Mouse (Mus musculus): ENCODE data around the gene Dis3l2. TPM values are rescaled to one million over a fixed set of nuclear protein-coding genes. Genes with fewer than 3 reads are reported as not detected.

Dis3l2 gene
- polyA plus RNA-seq, 1 experiment from 2014 or later: 26.4 TPM

- Histone ChIP-seq H3K4me3 (ENCODE audit: low read depth, low read length) (no peak overlapping the region), H3K36me3 (ENCODE audit: control insufficient read depth, insufficient read depth, low read length) (no peaks in the 10 kb centered on the region), H3K27ac (ENCODE audit: low read length) (no peak overlapping the region), H3K4me2 (replicated peaks; ENCODE audit: low read depth, low read length) (no peak overlapping the region), H3K9ac (replicated peaks; ENCODE audit: low read depth, low read length) (no peak overlapping the region), H3K27me3 (ENCODE audit: control insufficient read depth, insufficient read depth, low read length) (no peaks in the 10 kb centered on the region), H3K4me1 (ENCODE audit: control insufficient read depth, insufficient read depth, low read length) (no peaks in the 10 kb centered on the region), H3K9me3 (ENCODE audit: control insufficient read depth, low read depth, low read length) (no peaks in the 10 kb centered on the region)
- no peak for ATAC-seq (ENCODE audit: insufficient number of reproducible peaks, insufficient read depth, low FRiP score, low read depth)
- 72% methylated on average over 4 of the region's 4 CpGs for WGBS
Observed at GRCm38 (mm10) chr1:87057075-87057474, 353.5 kb downstream of the Dis3l2 start.

DNA sequence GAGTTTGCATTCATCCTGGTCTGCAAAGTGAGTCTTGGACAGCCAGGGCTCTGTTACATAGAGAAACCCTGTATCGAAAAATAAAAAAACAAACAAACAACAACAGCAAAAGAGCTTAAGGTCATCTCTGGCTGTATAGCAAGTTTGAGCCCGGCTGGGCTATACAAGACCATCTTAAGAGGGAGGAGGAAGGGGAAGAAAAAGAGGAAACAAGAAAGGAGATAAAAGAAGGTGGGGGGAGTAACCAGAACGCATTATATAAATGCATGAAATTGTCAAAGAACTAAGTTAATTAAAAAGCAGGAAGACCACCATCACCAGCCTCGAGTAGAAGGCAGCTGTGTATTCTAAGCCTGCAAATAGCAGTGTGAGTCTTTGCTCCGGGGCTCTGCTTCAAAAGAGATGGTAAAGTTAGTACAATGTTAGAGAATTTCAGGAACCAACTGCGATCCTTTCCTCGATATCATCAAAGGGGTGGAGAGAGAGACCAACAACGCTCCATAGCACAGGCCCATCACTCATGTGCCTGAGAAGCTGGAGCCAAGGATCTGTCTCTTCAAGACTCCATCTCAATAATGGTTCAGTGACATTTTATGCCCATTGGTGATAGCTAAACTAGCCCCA, 355.5 kb downstream of the Dis3l2 start:
- H3K9me3 ChIP-seq (ENCODE audit: control insufficient read depth, low read depth, low read length): no peaks in the 10 kb centered on the region
- H3K4me3 ChIP-seq (ENCODE audit: low read depth, low read length): no peak overlapping the region
- H3K36me3 ChIP-seq (ENCODE audit: control insufficient read depth, insufficient read depth, low read length): no peaks in the 10 kb centered on the region
- H3K27ac ChIP-seq (ENCODE audit: low read length): no peak overlapping the region
- H3K4me2 ChIP-seq (replicated peaks; ENCODE audit: low read depth, low read length): no peak overlapping the region
- no peaks in the 10 kb centered on the region for H3K27me3 ChIP-seq (ENCODE audit: control insufficient read depth, insufficient read depth, low read length)
- 78% methylated on average over 8 of the region's 8 CpGs for WGBS
- no peaks in the 10 kb centered on the region for H3K4me1 ChIP-seq (ENCODE audit: control insufficient read depth, insufficient read depth, low read length)
- no peak for ATAC-seq (ENCODE audit: insufficient number of reproducible peaks, insufficient read depth, low FRiP score, low read depth)
- no peak overlapping the region for H3K9ac ChIP-seq (replicated peaks; ENCODE audit: low read depth, low read length)

DNA sequence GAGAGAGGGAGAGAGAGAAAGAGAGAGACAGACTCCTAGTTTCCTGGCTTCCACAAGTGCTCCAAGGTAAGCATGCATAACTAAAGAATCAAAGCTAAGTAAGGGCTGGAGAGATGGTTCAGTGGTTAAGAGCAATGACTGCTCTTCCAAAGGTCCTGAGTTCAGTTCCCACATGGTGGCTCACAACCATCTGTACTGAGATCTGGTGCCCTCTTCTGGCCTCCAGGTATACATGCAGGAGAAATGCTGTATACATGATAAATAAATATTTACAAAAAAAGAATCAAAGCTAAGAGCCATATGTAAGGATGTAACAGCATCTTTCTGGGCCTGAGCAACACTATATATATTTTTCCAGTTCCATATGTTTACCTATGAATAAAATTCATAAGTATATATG, 357.3 kb downstream of the Dis3l2 start:
- Histone ChIP-seq H3K36me3 (ENCODE audit: control insufficient read depth, insufficient read depth, low read length) (no peaks in the 10 kb centered on the region), H3K27me3 (ENCODE audit: control insufficient read depth, insufficient read depth, low read length) (no peaks in the 10 kb centered on the region), H3K4me3 (ENCODE audit: low read depth, low read length) (no peak overlapping the region), H3K4me2 (replicated peaks; ENCODE audit: low read depth, low read length) (no peak overlapping the region), H3K4me1 (ENCODE audit: control insufficient read depth, insufficient read depth, low read length) (no peaks in the 10 kb centered on the region), H3K27ac (ENCODE audit: low read length) (no peak overlapping the region), H3K9ac (replicated peaks; ENCODE audit: low read depth, low read length) (no peak overlapping the region), H3K9me3 (ENCODE audit: control insufficient read depth, low read depth, low read length) (no peaks in the 10 kb centered on the region)
- ATAC-seq (ENCODE audit: insufficient number of reproducible peaks, insufficient read depth, low FRiP score, low read depth): no peak

- no peak overlapping the region for H3K4me2 ChIP-seq (replicated peaks; ENCODE audit: low read depth, low read length)
- H3K9me3 ChIP-seq (ENCODE audit: control insufficient read depth, low read depth, low read length): no peaks in the 10 kb centered on the region
- no peak overlapping the region for H3K27ac ChIP-seq (ENCODE audit: low read length)
- WGBS: 50% methylated on average over 16 of the region's 16 CpGs
- ATAC-seq (ENCODE audit: insufficient number of reproducible peaks, insufficient read depth, low FRiP score, low read depth): peak; percentile 42; the same call in 1 of the 2 replicates
- H3K4me1 ChIP-seq (ENCODE audit: control insufficient read depth, insufficient read depth, low read length): no peaks in the 10 kb centered on the region
- H3K36me3 ChIP-seq (ENCODE audit: control insufficient read depth, insufficient read depth, low read length): no peaks in the 10 kb centered on the region
- H3K27me3 ChIP-seq (ENCODE audit: control insufficient read depth, insufficient read depth, low read length): no peaks in the 10 kb centered on the region
- no peak overlapping the region for H3K9ac ChIP-seq (replicated peaks; ENCODE audit: low read depth, low read length)
- H3K4me3 ChIP-seq (ENCODE audit: low read depth, low read length): no peak overlapping the region
Observed at GRCm38 (mm10) chr1:87070720-87071119, 367.1 kb downstream of the Dis3l2 start.

DNA sequence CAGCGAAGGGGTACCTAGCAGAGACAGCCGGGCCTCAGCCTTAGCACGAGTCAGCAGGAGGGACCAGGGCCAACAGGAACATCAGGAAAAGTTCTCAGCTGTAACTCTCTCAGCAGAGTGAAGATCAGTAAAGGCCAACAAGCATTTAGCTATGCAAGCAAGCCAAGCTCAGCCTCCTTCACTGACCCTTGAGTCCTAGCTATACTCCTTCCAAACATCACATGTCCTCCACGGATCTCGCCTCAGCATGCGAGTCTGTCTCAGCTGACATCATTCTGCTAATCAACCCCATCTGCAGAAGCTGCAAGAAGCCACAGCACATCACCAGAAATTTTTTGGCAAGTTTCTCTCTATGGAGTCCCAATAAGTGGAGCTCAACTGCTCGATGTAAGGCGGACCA, 370.2 kb downstream of the Dis3l2 start:
- Histone ChIP-seq H3K4me3 (ENCODE audit: low read depth, low read length) (no peak overlapping the region), H3K4me1 (ENCODE audit: control insufficient read depth, insufficient read depth, low read length) (no peaks in the 10 kb centered on the region), H3K36me3 (ENCODE audit: control insufficient read depth, insufficient read depth, low read length) (no peaks in the 10 kb centered on the region), H3K4me2 (replicated peaks; ENCODE audit: low read depth, low read length) (no peak overlapping the region), H3K9me3 (ENCODE audit: control insufficient read depth, low read depth, low read length) (no peaks in the 10 kb centered on the region), H3K27ac (ENCODE audit: low read length) (no peak overlapping the region), H3K9ac (replicated peaks; ENCODE audit: low read depth, low read length) (no peak overlapping the region), H3K27me3 (ENCODE audit: control insufficient read depth, insufficient read depth, low read length) (no peaks in the 10 kb centered on the region)
- ATAC-seq (ENCODE audit: insufficient number of reproducible peaks, insufficient read depth, low FRiP score, low read depth): no peak
- 80% methylated on average over 8 of the region's 8 CpGs for WGBS

GRCm38 (mm10) chr1:87086196-87086595, 382.6 kb downstream of the Dis3l2 start:
- Histone ChIP-seq H3K27me3 (ENCODE audit: control insufficient read depth, insufficient read depth, low read length) (no peaks in the 10 kb centered on the region), H3K4me1 (ENCODE audit: control insufficient read depth, insufficient read depth, low read length) (no peaks in the 10 kb centered on the region), H3K36me3 (ENCODE audit: control insufficient read depth, insufficient read depth, low read length) (no peaks in the 10 kb centered on the region), H3K9ac (replicated peaks; ENCODE audit: low read depth, low read length) (no peak overlapping the region), H3K4me2 (replicated peaks; ENCODE audit: low read depth, low read length) (no peak overlapping the region), H3K4me3 (ENCODE audit: low read depth, low read length) (no peak overlapping the region), H3K9me3 (ENCODE audit: control insufficient read depth, low read depth, low read length) (no peaks in the 10 kb centered on the region), H3K27ac (ENCODE audit: low read length) (no peak overlapping the region)
- 63% methylated on average over 4 of the region's 4 CpGs for WGBS
- ATAC-seq (ENCODE audit: insufficient number of reproducible peaks, insufficient read depth, low FRiP score, low read depth): no peak

- 76% methylated on average over 17 of the region's 17 CpGs for WGBS
- no peaks in the 10 kb centered on the region for H3K36me3 ChIP-seq (ENCODE audit: control insufficient read depth, insufficient read depth, low read length)
- no peak overlapping the region for H3K27ac ChIP-seq (ENCODE audit: low read length)
- H3K27me3 ChIP-seq (ENCODE audit: control insufficient read depth, insufficient read depth, low read length): no peaks in the 10 kb centered on the region
- ATAC-seq (ENCODE audit: insufficient number of reproducible peaks, insufficient read depth, low FRiP score, low read depth): no peak
- no peak overlapping the region for H3K4me3 ChIP-seq (ENCODE audit: low read depth, low read length)
- H3K9ac ChIP-seq (replicated peaks; ENCODE audit: low read depth, low read length): no peak overlapping the region; the same call in 1 of the 2 replicates
- H3K4me1 ChIP-seq (ENCODE audit: control insufficient read depth, insufficient read depth, low read length): no peaks in the 10 kb centered on the region
- H3K4me2 ChIP-seq (replicated peaks; ENCODE audit: low read depth, low read length): no peak overlapping the region
- no peaks in the 10 kb centered on the region for H3K9me3 ChIP-seq (ENCODE audit: control insufficient read depth, low read depth, low read length)
Observed at GRCm38 (mm10) chr1:87086964-87087363, 383.4 kb downstream of the Dis3l2 start.

GRCm38 (mm10) chr1:87089251-87089650, 385.6 kb downstream of the Dis3l2 start:
- Histone ChIP-seq H3K4me3 (ENCODE audit: low read depth, low read length) (no peak overlapping the region), H3K4me2 (replicated peaks; ENCODE audit: low read depth, low read length) (no peak overlapping the region), H3K9ac (replicated peaks; ENCODE audit: low read depth, low read length) (no peak overlapping the region), H3K4me1 (ENCODE audit: control insufficient read depth, insufficient read depth, low read length) (no peaks in the 10 kb centered on the region), H3K27me3 (ENCODE audit: control insufficient read depth, insufficient read depth, low read length) (no peaks in the 10 kb centered on the region), H3K27ac (ENCODE audit: low read length) (no peak overlapping the region), H3K9me3 (ENCODE audit: control insufficient read depth, low read depth, low read length) (no peaks in the 10 kb centered on the region), H3K36me3 (ENCODE audit: control insufficient read depth, insufficient read depth, low read length) (no peaks in the 10 kb centered on the region)
- ATAC-seq (ENCODE audit: insufficient number of reproducible peaks, insufficient read depth, low FRiP score, low read depth): no peak
- 88% methylated on average over 11 of the region's 11 CpGs for WGBS

- H3K4me3 ChIP-seq (ENCODE audit: low read depth, low read length): no peak within 1 kb of the TSS
- WGBS: 80% methylated on average over 4 of the region's 4 CpGs
- no peaks in the 10 kb centered on the region for H3K9me3 ChIP-seq (ENCODE audit: control insufficient read depth, low read depth, low read length)
- no peak within 1 kb of the TSS for H3K4me2 ChIP-seq (replicated peaks; ENCODE audit: low read depth, low read length)
- no peaks in the 10 kb centered on the region for H3K27me3 ChIP-seq (ENCODE audit: control insufficient read depth, insufficient read depth, low read length)
- no peaks in the 10 kb centered on the region for H3K36me3 ChIP-seq (ENCODE audit: control insufficient read depth, insufficient read depth, low read length)
- H3K9ac ChIP-seq (replicated peaks; ENCODE audit: low read depth, low read length): no peak within 1 kb of the TSS
- no peak within 1 kb of the TSS for H3K27ac ChIP-seq (ENCODE audit: low read length)
- no peak for ATAC-seq (ENCODE audit: insufficient number of reproducible peaks, insufficient read depth, low FRiP score, low read depth)
- no peaks in the 10 kb centered on the region for H3K4me1 ChIP-seq (ENCODE audit: control insufficient read depth, insufficient read depth, low read length)
Observed at GRCm38 (mm10) chr1:87089828-87090227, 386.2 kb downstream of the Dis3l2 start, which contains the start of gene Alppl2. Gene Alppl2 (minus strand): TSS chr1:87089928.
